Mouse (Mus musculus) lung, postnatal 0 days (tissue): ENCODE measurements at regions not wholly inside any gene's neighbourhood (a gene's known extent, or its start where the extent isn't known, plus 50 kb on each side); places are given as distances from the start of the nearest gene placed in this dataset.

ENCODE experiments used
- ATAC-seq: fragments of 200-750 bp; cut with Nextera tagmentation; 2 replicates; pipeline ENCODE4 v1.8.0; 2017; ENCODE audit warnings: moderate library complexity
- DNase-seq: peaks from one replicate; pipeline ENCODE4 v3.0.0-alpha.2; 2016; ENCODE audit warnings: low spot score
- H3K27ac ChIP-seq: fragments of 300-500 bp; sonication (generic); 2 replicates; pipeline ENCODE4 v1.5.1; 2014; ENCODE audit warnings: antibody characterized with exemption, mild to moderate bottlenecking, low read length, mixed read lengths
- H3K27me3 ChIP-seq: fragments of 300-500 bp; sonication (generic); replicated peaks from 2 replicates; pipeline ENCODE4 v1.6.1; 2014; ENCODE audit warnings: low read length, mixed read lengths; ENCODE audit not compliant: insufficient read depth
- H3K36me3 ChIP-seq: fragments of 300-500 bp; sonication (generic); 2 replicates; pipeline ENCODE4 v1.6.1; 2014; ENCODE audit warnings: low read length, mixed read lengths; ENCODE audit not compliant: insufficient read depth
- H3K4me1 ChIP-seq: fragments of 300-500 bp; sonication (generic); 2 replicates; pipeline ENCODE4 v1.6.1; 2014; ENCODE audit warnings: antibody characterized with exemption, low read depth, low read length, mixed read lengths; ENCODE audit not compliant: insufficient read depth
- H3K4me2 ChIP-seq: fragments of 300-500 bp; sonication (generic); replicated peaks from 2 replicates; pipeline ENCODE4 v1.6.1; 2014; ENCODE audit warnings: low read depth, mild to moderate bottlenecking, low read length, moderate library complexity, mixed read lengths
- H3K4me3 ChIP-seq: fragments of 300-500 bp; sonication (generic); 2 replicates; pipeline ENCODE4 v1.5.1; 2014; ENCODE audit warnings: low read depth, low read length
- H3K9ac ChIP-seq: fragments of 300-500 bp; sonication (generic); replicated peaks from 2 replicates; pipeline ENCODE4 v1.6.1; 2014; ENCODE audit warnings: low read depth, mild to moderate bottlenecking
- H3K9me3 ChIP-seq: fragments of 300-500 bp; sonication (generic); 2 replicates; pipeline ENCODE4 v1.6.1; 2016; ENCODE audit warnings: low read length, mixed read lengths
- CTCF ChIP-seq: IDR thresholded peaks from 2 replicates; pipeline ENCODE4 v1.5.1; 2016; ENCODE audit warnings: antibody characterized with exemption, mild to moderate bottlenecking
- EP300 ChIP-seq: IDR thresholded peaks from 2 replicates; pipeline ENCODE4 v1.6.1; 2016; ENCODE audit warnings: antibody characterized with exemption, mild to moderate bottlenecking, control low read depth
- WGBS: fragments of 180-500 bp; shearing (Covaris S2); extraction: QIAGEN DNeasy Blood & Tissue Kit; methylation state at CpG from one replicate; pipeline ENCODE4 v1.1.7; 2014; 5-methylcytosine and 5-hydroxymethylcytosine counted together

- H3K4me2 ChIP-seq = no peak overlapping the region
- H3K4me1 ChIP-seq = no peaks in the 10 kb centered on the region
- peak; percentile 4 for DNase-seq
- no peaks in the 10 kb centered on the region for H3K36me3 ChIP-seq
- no peak overlapping the region for H3K27ac ChIP-seq
- no peak overlapping the region for H3K4me3 ChIP-seq
- no peak overlapping the region for H3K9ac ChIP-seq
- ATAC-seq = no peak
- WGBS = 73% methylated on average over 6 of the region's 8 CpGs
- H3K27me3 ChIP-seq = no peaks in the 10 kb centered on the region
- TF ChIP-seq EP300 (no peak), CTCF (no peak)
- H3K9me3 ChIP-seq = no peaks in the 10 kb centered on the region
These were observed 156.8 kb upstream of the Arid2 start for GRCm38 (mm10) chr15:96130531-96130930.

- Histone ChIP-seq H3K27me3 (no peaks in the 10 kb centered on the region), H3K4me2 (no peak overlapping the region), H3K27ac (no peak overlapping the region), H3K9me3 (no peaks in the 10 kb centered on the region), H3K9ac (no peak overlapping the region), H3K4me3 (no peak overlapping the region), H3K4me1 (no peaks in the 10 kb centered on the region), H3K36me3 (no peaks in the 10 kb centered on the region)
- ATAC-seq (no peak), DNase-seq (no peak)
- TF ChIP-seq EP300 (no peak), CTCF (no peak)
These were observed 155.7 kb upstream of the Arid2 start for GRCm38 (mm10) chr15:96131582-96132091.

GRCm38 (mm10) chr15:96132636-96133035 is 154.7 kb upstream of the Arid2 start:
- Histone ChIP-seq H3K9ac (no peak overlapping the region), H3K9me3 (no peaks in the 10 kb centered on the region), H3K27me3 (no peaks in the 10 kb centered on the region), H3K4me1 (no peaks in the 10 kb centered on the region), H3K27ac (no peak overlapping the region), H3K36me3 (no peaks in the 10 kb centered on the region), H3K4me3 (no peak overlapping the region), H3K4me2 (no peak overlapping the region)
- ATAC-seq (peak; percentile 82), DNase-seq (peak; percentile 75)
- 24% methylated on average over 3 of the region's 3 CpGs for WGBS
- TF ChIP-seq CTCF (no peak), EP300 (no peak)

- H3K9ac ChIP-seq = no peak overlapping the region
- TF ChIP-seq CTCF = no peak
- TF ChIP-seq EP300 = no peak
- H3K36me3 ChIP-seq = no peaks in the 10 kb centered on the region
- ATAC-seq (peak; percentile 67), DNase-seq (peak; percentile 52)
- no peaks in the 10 kb centered on the region for H3K9me3 ChIP-seq
- H3K27me3 ChIP-seq = no peaks in the 10 kb centered on the region
- no peaks in the 10 kb centered on the region for H3K4me1 ChIP-seq
- no peak overlapping the region for H3K4me3 ChIP-seq
- H3K27ac ChIP-seq = no peak overlapping the region
- peak overlapping the region; percentile 37 for H3K4me2 ChIP-seq
- 23% methylated on average over 13 of the region's 13 CpGs for WGBS
These were observed 152.0 kb upstream of the Arid2 start for GRCm38 (mm10) chr15:96135250-96135731.

- no peak overlapping the region for H3K9ac ChIP-seq
- TF ChIP-seq EP300 (no peak), CTCF (no peak)
These were observed 151.5 kb upstream of the Arid2 start for GRCm38 (mm10) chr15:96135816-96136215.

GRCm38 (mm10) chr15:96137534-96137933 is 149.8 kb upstream of the Arid2 start:
- Histone ChIP-seq H3K9me3 (no peaks in the 10 kb centered on the region), H3K4me2 (no peak overlapping the region), H3K4me3 (no peak overlapping the region), H3K27me3 (no peaks in the 10 kb centered on the region), H3K4me1 (no peaks in the 10 kb centered on the region), H3K9ac (no peak overlapping the region), H3K36me3 (no peaks in the 10 kb centered on the region), H3K27ac (no peak overlapping the region)
- DNase-seq (no peak), ATAC-seq (no peak)
- WGBS = 81% methylated on average over 17 of the region's 17 CpGs
- TF ChIP-seq EP300 = no peak
- TF ChIP-seq CTCF = no peak

More at GRCm38 (mm10) chr15:96135816-96136215, 151.5 kb upstream of the Arid2 start:
- 36% methylated on average over 6 of the region's 6 CpGs for WGBS
- Histone ChIP-seq H3K36me3 (no peaks in the 10 kb centered on the region), H3K9me3 (no peaks in the 10 kb centered on the region), H3K4me3 (no peak overlapping the region), H3K27me3 (no peaks in the 10 kb centered on the region), H3K4me1 (no peaks in the 10 kb centered on the region), H3K4me2 (peak overlapping the region; percentile 37), H3K27ac (no peak overlapping the region)
- DNase-seq = peak; percentile 7
- no peak for ATAC-seq

- no peak for ATAC-seq
- Histone ChIP-seq H3K27me3 (no peaks in the 10 kb centered on the region), H3K9me3 (no peaks in the 10 kb centered on the region), H3K36me3 (no peaks in the 10 kb centered on the region), H3K27ac (no peak overlapping the region), H3K4me2 (no peak overlapping the region), H3K9ac (no peak overlapping the region), H3K4me3 (no peak overlapping the region), H3K4me1 (no peaks in the 10 kb centered on the region)
- no peak for DNase-seq
- TF ChIP-seq EP300 (no peak), CTCF (no peak)
- WGBS = 82% methylated on average over 3 of the region's 3 CpGs
These were observed 149.4 kb upstream of the Arid2 start for GRCm38 (mm10) chr15:96137945-96138344.
